ENCODE assay signal across 11 mouse cellular contexts in the genomic region with DNA sequence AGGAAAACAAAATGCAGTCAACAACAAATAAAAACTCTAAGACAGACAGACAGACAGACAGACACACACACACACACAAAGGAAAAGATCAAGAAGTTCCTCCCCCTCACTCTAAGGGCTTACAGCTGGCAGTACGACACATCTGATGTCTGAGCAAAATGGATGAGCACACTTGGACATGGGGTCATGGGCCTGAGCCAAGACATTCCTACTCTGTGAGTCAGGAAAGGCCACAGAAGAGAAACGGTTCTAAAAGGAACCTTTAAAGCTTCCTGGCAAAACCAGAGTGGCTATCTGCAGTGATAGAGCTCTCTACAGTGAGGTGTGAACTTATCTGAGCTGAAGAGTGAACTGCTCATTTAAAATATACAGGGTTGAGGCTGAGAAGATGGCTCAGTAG. TPM values are rescaled to one million over a fixed set of nuclear protein-coding genes. Genes with fewer than 3 reads are reported as not detected.
A peak's percentile ranks its signal among the peaks of the same experiment; 100 is the strongest.
DNase-seq lines count a peak whose midpoint lies in the region; ATAC-seq and TF ChIP-seq lines count a peak whose summit lies in the region.
"Had no signal": no experiment of that assay in that cellular context is flagged by ENCODE, and none has a peak within 500 bp of the region (broad histone marks: within the 10 kb centered on the region; RNA-seq: fewer than 3 reads in every experiment).

No protein-coding gene starts in this region.

- 9% methylated on average over 2 of the region's 2 CpGs for WGBS in heart, postnatal 0 days
- WGBS in midbrain, embryonic 13.5 days: 67% methylated on average over 2 of the region's 2 CpGs
- 32% methylated on average over 2 of the region's 2 CpGs for WGBS in hindbrain, postnatal 0 days

- peaks cover 7% of the 10 kb centered on the region for H3K4me1 ChIP-seq in heart, postnatal 0 days (ENCODE audit: control insufficient read depth, insufficient read depth)
- H3K4me1 ChIP-seq in midbrain, embryonic 13.5 days (replicated peaks): no peaks in the 10 kb centered on the region
- no peaks in the 10 kb centered on the region for H3K4me1 ChIP-seq in hindbrain, postnatal 0 days (ENCODE audit: insufficient read depth, low read length)
- H3K4me1 ChIP-seq: liver, embryonic 13.5 days had no signal

- H3K9ac ChIP-seq in heart, postnatal 0 days (replicated peaks; ENCODE audit: low read depth, low read length): no peak overlapping the region
- no peak overlapping the region for H3K9ac ChIP-seq in midbrain, embryonic 13.5 days (replicated peaks)
- H3K9ac ChIP-seq in hindbrain, postnatal 0 days (replicated peaks; ENCODE audit: low read length): no peak overlapping the region
- H3K9ac ChIP-seq: heart, embryonic 13.5 days; liver, embryonic 13.5 days had no signal

- no peaks in the 10 kb centered on the region for H3K27me3 ChIP-seq in heart, postnatal 0 days (ENCODE audit: control insufficient read depth, insufficient read depth, low read length)
- no peaks in the 10 kb centered on the region for H3K27me3 ChIP-seq in midbrain, embryonic 13.5 days
- H3K27me3 ChIP-seq in hindbrain, postnatal 0 days (ENCODE audit: insufficient read depth, low read length): no peaks in the 10 kb centered on the region
- H3K27me3 ChIP-seq: liver, embryonic 13.5 days had no signal

- peak; percentile 10 for DNase-seq in urinary bladder, postnatal 25 days (ENCODE audit: low spot score)
- DNase-seq in urinary bladder, adult 2 months (ENCODE audit: low spot score): no peak
- peak; percentile 62 for DNase-seq in heart, postnatal 0 days (ENCODE audit: low spot score)
- peak; percentile 18 to 32 for DNase-seq in lung, adult 18-20 months
- no peak for DNase-seq in liver
- no peak for DNase-seq in hindbrain, postnatal 0 days (ENCODE audit: low spot score)
- DNase-seq in left cerebral cortex, postnatal 36 days (ENCODE audit: low spot score in 2 of 2): no peak
- DNase-seq: liver, embryonic 13.5 days had no signal

- H3K4me3 ChIP-seq in heart, postnatal 0 days (ENCODE audit: low read depth, low read length): no peak overlapping the region
- no peak overlapping the region for H3K4me3 ChIP-seq in midbrain, embryonic 13.5 days (replicated peaks)
- no peak overlapping the region for H3K4me3 ChIP-seq in hindbrain, postnatal 0 days (ENCODE audit: low read length)
- H3K4me3 ChIP-seq: heart, embryonic 13.5 days; liver, embryonic 13.5 days had no signal

- H3K27ac ChIP-seq in heart, postnatal 0 days (ENCODE audit: low read depth): no peak overlapping the region
- no peak overlapping the region for H3K27ac ChIP-seq in midbrain, embryonic 13.5 days
- no peak overlapping the region for H3K27ac ChIP-seq in hindbrain, postnatal 0 days
- H3K27ac ChIP-seq: heart, embryonic 13.5 days; liver, embryonic 13.5 days had no signal

- no peak for TF ChIP-seq CTCF in heart, postnatal 0 days (IDR thresholded peaks at IDR 0.05; ENCODE audit: low read depth)
- no peak for TF ChIP-seq CTCF in hindbrain, postnatal 0 days (IDR thresholded peaks at IDR 0.05; ENCODE audit: low read depth)

- TF ChIP-seq EP300 in heart, postnatal 0 days (IDR thresholded peaks at IDR 0.05; ENCODE audit: low read depth): no peak

- H3K9me3 ChIP-seq in heart, postnatal 0 days (replicated peaks; ENCODE audit: control insufficient read depth, low read length): no peaks in the 10 kb centered on the region
- H3K9me3 ChIP-seq in midbrain, embryonic 13.5 days: no peaks in the 10 kb centered on the region
- H3K9me3 ChIP-seq in hindbrain, postnatal 0 days (ENCODE audit: low read length): no peaks in the 10 kb centered on the region
- H3K9me3 ChIP-seq: heart, embryonic 13.5 days; liver, embryonic 13.5 days had no signal

- peak; percentile 81 for ATAC-seq in heart, postnatal 0 days (ENCODE audit: insufficient read depth, low read depth)
- no peak for ATAC-seq in midbrain, embryonic 13.5 days
- ATAC-seq in hindbrain, postnatal 0 days: no peak

- H3K4me2 ChIP-seq in heart, postnatal 0 days (ENCODE audit: low read depth, low read length): no peak overlapping the region
- H3K4me2 ChIP-seq in midbrain, embryonic 13.5 days (replicated peaks): no peak overlapping the region
- H3K4me2 ChIP-seq in hindbrain, postnatal 0 days (ENCODE audit: low read depth, low read length): no peak overlapping the region
- H3K4me2 ChIP-seq: heart, embryonic 13.5 days; liver, embryonic 13.5 days had no signal

- no peaks in the 10 kb centered on the region for H3K36me3 ChIP-seq in heart, postnatal 0 days (replicated peaks; ENCODE audit: control insufficient read depth, insufficient read depth, low read length)
- no peaks in the 10 kb centered on the region for H3K36me3 ChIP-seq in midbrain, embryonic 13.5 days
- no peaks in the 10 kb centered on the region for H3K36me3 ChIP-seq in hindbrain, postnatal 0 days (ENCODE audit: insufficient read depth, low read length)
- H3K36me3 ChIP-seq: heart, embryonic 13.5 days; liver, embryonic 13.5 days had no signal

- intact Hi-C loops in left cerebral cortex, postnatal 36 days (cut with DNase I): no loop called here

RNA-seq across cellular contexts. Expression of a gene that starts 46.0 kb away (rescaled TPM):
- 0.26 TPM in 1 of 2 replicates, not detected in the other for polyA plus RNA-seq in urinary bladder, adult 2 months (2012; rRNA removed)
- total RNA-seq in heart, postnatal 0 days (2014; rRNA removed; ENCODE audit: low replicate concordance): not detected in 2 replicates
- polyA plus RNA-seq in heart, postnatal 0 days (2015; fragmentation: Nextera tagmentation; extraction: Ambion mirVana): 0.14 TPM in 1 of 2 replicates, not detected in the other
- polyA plus RNA-seq in midbrain, embryonic 13.5 days (2015; fragmentation: Nextera tagmentation; extraction: Ambion mirVana): not detected in 2 replicates
- total RNA-seq in hindbrain, postnatal 0 days (2014; rRNA removed): not detected in 2 replicates
- 1.3 and 2.2 TPM in 2 replicates for polyA plus RNA-seq in hindbrain, postnatal 0 days (2015; fragmentation: Nextera tagmentation; extraction: Ambion mirVana)
- total RNA-seq in left cerebral cortex, postnatal 36 days (2021): not detected
- total RNA-seq: neutrophil, adult 5-6 weeks had no signal
- polyA plus RNA-seq: heart, embryonic 13.5 days; liver, embryonic 13.5 days had no signal

Comparison
In these comparisons a context has a peak if more than half of its experiments do, and no peak if none do; other contexts are left out.
1. DNase-seq: peak in urinary bladder, postnatal 25 days (single experiment), heart, postnatal 0 days (single experiment) and lung, adult 18-20 months (2 of 2); none in urinary bladder, adult 2 months (single experiment), liver (single experiment), hindbrain, postnatal 0 days (single experiment) and left cerebral cortex, postnatal 36 days (0 of 2).